Mouse (Mus musculus): Measurements from ENCODE around the gene Ralgps2.

GRCm38 (mm10) chr1:156778977-156779376, 160.4 kb downstream of the Ralgps2 start:
- no peak for TF ChIP-seq POLR2A (IDR thresholded peaks at IDR 0.05; ENCODE audit: insufficient read length, low read depth)
- TF ChIP-seq E2F4 (IDR thresholded peaks at IDR 0.05; ENCODE audit: insufficient read depth), result no peak
- no peak for TF ChIP-seq USF1 (IDR thresholded peaks at IDR 0.05; ENCODE audit: low read depth)
- no peak for TF ChIP-seq TCF3 (IDR thresholded peaks at IDR 0.05; ENCODE audit: insufficient read length, low read depth)
- TF ChIP-seq SRF (IDR thresholded peaks at IDR 0.05; ENCODE audit: control insufficient read depth, insufficient read length, low read depth), result no peak
